Mouse (Mus musculus) kidney, adult 11 months (tissue): Measurements from ENCODE around the gene Fbxo28.

Source experiments
- DNase-seq: peaks from one replicate; pipeline ENCODE4 v3.0.0; 2022

Gene Fbxo28

GRCm38 (mm10) chr1:182340821-182341781, at the start of gene Fbxo28:
Fbxo28 (minus strand) TSS chr1:182341629.
- DNase-seq = peak; percentile 77

GRCm38 (mm10) chr1:182388729-182389128, 47.3 kb upstream of the Fbxo28 start:
- peak; percentile 19 for DNase-seq

GRCm38 (mm10) chr1:182386449-182386848, 45.0 kb upstream of the Fbxo28 start:
- no peak for DNase-seq

GRCm38 (mm10) chr1:182383096-182383495, 41.7 kb upstream of the Fbxo28 start:
- no peak for DNase-seq

- DNase-seq = no peak
Measured at GRCm38 (mm10) chr1:182381327-182381726, 39.9 kb upstream of the Fbxo28 start.

GRCm38 (mm10) chr1:182380683-182381082, 39.3 kb upstream of the Fbxo28 start:
- DNase-seq = no peak

- no peak for DNase-seq
Measured at GRCm38 (mm10) chr1:182378876-182379275, 37.4 kb upstream of the Fbxo28 start.

- DNase-seq = no peak
Measured at GRCm38 (mm10) chr1:182378205-182378835, 36.9 kb upstream of the Fbxo28 start.

GRCm38 (mm10) chr1:182377519-182377918, 36.1 kb upstream of the Fbxo28 start:
- no peak for DNase-seq

GRCm38 (mm10) chr1:182376826-182377225, 35.4 kb upstream of the Fbxo28 start:
- no peak for DNase-seq

- DNase-seq = peak; percentile 9
Measured at GRCm38 (mm10) chr1:182376221-182376620, 34.8 kb upstream of the Fbxo28 start.

- no peak for DNase-seq
Measured at GRCm38 (mm10) chr1:182371891-182372290, 30.5 kb upstream of the Fbxo28 start.

- DNase-seq = no peak
Measured at GRCm38 (mm10) chr1:182369435-182369834, 28.0 kb upstream of the Fbxo28 start.

GRCm38 (mm10) chr1:182368782-182369181, 27.4 kb upstream of the Fbxo28 start:
- no peak for DNase-seq

- no peak for DNase-seq
Measured at GRCm38 (mm10) chr1:182368309-182368708, 26.9 kb upstream of the Fbxo28 start.

- no peak for DNase-seq
Measured at GRCm38 (mm10) chr1:182363683-182364404, 22.4 kb upstream of the Fbxo28 start.

- DNase-seq = no peak
Measured at GRCm38 (mm10) chr1:182362703-182363102, 21.3 kb upstream of the Fbxo28 start.

GRCm38 (mm10) chr1:182358133-182358532, 16.7 kb upstream of the Fbxo28 start:
- DNase-seq = no peak

- no peak for DNase-seq
Measured at GRCm38 (mm10) chr1:182354504-182355147, 13.2 kb upstream of the Fbxo28 start.

- no peak for DNase-seq
Measured at GRCm38 (mm10) chr1:182349557-182349956, 8.1 kb upstream of the Fbxo28 start.

- no peak for DNase-seq
Measured at GRCm38 (mm10) chr1:182346491-182346890, 5.1 kb upstream of the Fbxo28 start.

GRCm38 (mm10) chr1:182345857-182346256, 4.4 kb upstream of the Fbxo28 start:
- DNase-seq = no peak

- no peak for DNase-seq
Measured at GRCm38 (mm10) chr1:182341993-182342392, 564 bp upstream of the Fbxo28 start.
